Comparison of ENCODE assay signal across 8 mouse cellular contexts in genomic region chr11:120712771-120713568, GRCm38 (mm10). TPM values are rescaled to one million over a fixed set of nuclear protein-coding genes. Genes with fewer than 3 reads are reported as not detected.
DNase-seq lines count a peak whose midpoint lies in the region; ATAC-seq lines count a peak whose summit lies in the region.

No protein-coding gene starts in this region.

- under 1% methylated on average over 38 of the region's 38 CpGs for WGBS in forebrain, embryonic 16.5 days
- WGBS in hindbrain, embryonic 16.5 days: under 1% methylated on average over 34 of the region's 38 CpGs
- under 1% methylated on average over 38 of the region's 38 CpGs for WGBS in liver, embryonic 11.5 days

- peak; percentile 48 for DNase-seq in urinary bladder, adult 2 months (ENCODE audit: low spot score)
- no peak for DNase-seq in urinary bladder, postnatal 10 days (ENCODE audit: low spot score)
- peak; percentile 65 for DNase-seq in c-Kit-positive CD71-positive TER-119-positive erythroid progenitor cells, embryonic 14.5 days (ENCODE audit: low spot score)
- DNase-seq in liver, embryonic 11.5 days (ENCODE audit: low spot score): peak; percentile 78
- DNase-seq in natural killer cell, adult 2 months (ENCODE audit: low spot score in 2 of 2): peak; percentile 32 to 55
- peak; percentile 81 for DNase-seq in thymus, postnatal 0 days (ENCODE audit: low spot score)

- no peaks in the 10 kb centered on the region for H3K27me3 ChIP-seq in forebrain, embryonic 16.5 days (replicated peaks; ENCODE audit: control insufficient read depth, insufficient read depth, low read length)
- H3K27me3 ChIP-seq in hindbrain, embryonic 16.5 days (replicated peaks; ENCODE audit: control insufficient read depth, insufficient read depth, low read length): no peaks in the 10 kb centered on the region
- H3K27me3 ChIP-seq in liver, embryonic 11.5 days (replicated peaks; ENCODE audit: control insufficient read depth, insufficient read depth, low read length): no peaks in the 10 kb centered on the region

- H3K9ac ChIP-seq in forebrain, embryonic 16.5 days (replicated peaks; ENCODE audit: low read depth, low read length): peak overlapping the region; percentile 70
- peak overlapping the region; percentile 77 for H3K9ac ChIP-seq in hindbrain, embryonic 16.5 days (ENCODE audit: low read depth, low read length)
- H3K9ac ChIP-seq in liver, embryonic 11.5 days (ENCODE audit: low read depth, low read length): peak overlapping the region; percentile 84

- peak overlapping the region; percentile 78 for H3K4me3 ChIP-seq in forebrain, embryonic 16.5 days (replicated peaks; ENCODE audit: low read length)
- H3K4me3 ChIP-seq in hindbrain, embryonic 16.5 days (ENCODE audit: low read length): peak overlapping the region; percentile 68
- H3K4me3 ChIP-seq in liver, embryonic 11.5 days (ENCODE audit: low read depth, low read length): peak overlapping the region; percentile 82

- H3K9me3 ChIP-seq in forebrain, embryonic 16.5 days (ENCODE audit: control insufficient read depth, low read length): no peaks in the 10 kb centered on the region
- H3K9me3 ChIP-seq in hindbrain, embryonic 16.5 days (ENCODE audit: control insufficient read depth, low read length): no peaks in the 10 kb centered on the region
- no peaks in the 10 kb centered on the region for H3K9me3 ChIP-seq in liver, embryonic 11.5 days (ENCODE audit: control insufficient read depth, low read length)

- peak overlapping the region; percentile 74 for H3K27ac ChIP-seq in forebrain, embryonic 16.5 days (ENCODE audit: low read length)
- H3K27ac ChIP-seq in hindbrain, embryonic 16.5 days (ENCODE audit: low read depth, low read length): peak overlapping the region; percentile 83
- H3K27ac ChIP-seq in liver, embryonic 11.5 days (ENCODE audit: low read depth, low read length): peak overlapping the region; percentile 62

- ATAC-seq in forebrain, embryonic 16.5 days: no peak; the same call in 1 of the 2 replicates
- ATAC-seq in hindbrain, embryonic 16.5 days: peak; percentile 59
- peak; percentile 49 for ATAC-seq in liver, embryonic 11.5 days (replicated peaks; ENCODE audit: low FRiP score)

- peaks cover 7% of the 10 kb centered on the region for H3K36me3 ChIP-seq in forebrain, embryonic 16.5 days (ENCODE audit: control insufficient read depth, insufficient read depth)
- peaks cover 13% of the 10 kb centered on the region for H3K36me3 ChIP-seq in hindbrain, embryonic 16.5 days (ENCODE audit: control insufficient read depth, insufficient read depth, low read length)
- H3K36me3 ChIP-seq in liver, embryonic 11.5 days (ENCODE audit: control insufficient read depth, insufficient read depth, low read length): peaks cover 24% of the 10 kb centered on the region

- H3K4me2 ChIP-seq in forebrain, embryonic 16.5 days (ENCODE audit: low read length): peak overlapping the region; percentile 100
- peak overlapping the region; percentile 99 for H3K4me2 ChIP-seq in hindbrain, embryonic 16.5 days (ENCODE audit: low read length)
- H3K4me2 ChIP-seq in liver, embryonic 11.5 days: peak overlapping the region; percentile 99

- H3K4me1 ChIP-seq in forebrain, embryonic 16.5 days (replicated peaks; ENCODE audit: control insufficient read depth, insufficient read depth, low read length): peaks cover 20% of the 10 kb centered on the region
- H3K4me1 ChIP-seq in hindbrain, embryonic 16.5 days (ENCODE audit: control insufficient read depth, insufficient read depth, low read depth, low read length): peaks cover 19% of the 10 kb centered on the region
- H3K4me1 ChIP-seq in liver, embryonic 11.5 days (replicated peaks; ENCODE audit: control insufficient read depth, insufficient read depth, low read length): peaks cover 11% of the 10 kb centered on the region

RNA-seq across cellular contexts. Expression of gene Cenpx, which starts 0.6 kb away (rescaled TPM):
- 62.3 and 76.0 TPM in 2 replicates for polyA plus RNA-seq in urinary bladder, adult 2 months (2012; rRNA removed)
- 82.8 and 95.0 TPM in 2 replicates for polyA plus RNA-seq in forebrain, embryonic 16.5 days (2015; fragmentation: Nextera tagmentation; extraction: Ambion mirVana)
- 106 and 107 TPM in 2 replicates for polyA plus RNA-seq in hindbrain, embryonic 16.5 days (2015; fragmentation: Nextera tagmentation; extraction: Ambion mirVana)
- polyA plus RNA-seq in liver, embryonic 11.5 days (2014; fragmentation: Nextera tagmentation; extraction: Ambion mirVana): 178 and 192 TPM in 2 replicates
- 191 and 212 TPM in 2 replicates for polyA plus RNA-seq in thymus, postnatal 0 days (2015; fragmentation: Nextera tagmentation; extraction: Ambion mirVana)

RNA-seq across cellular contexts. Expression of gene Lrrc45, which starts 0.8 kb away (rescaled TPM):
- polyA plus RNA-seq in urinary bladder, adult 2 months (2012; rRNA removed): 54.6 and 66.6 TPM in 2 replicates
- 91.0 and 118 TPM in 2 replicates for polyA plus RNA-seq in forebrain, embryonic 16.5 days (2015; fragmentation: Nextera tagmentation; extraction: Ambion mirVana)
- 73.4 and 77.8 TPM in 2 replicates for polyA plus RNA-seq in hindbrain, embryonic 16.5 days (2015; fragmentation: Nextera tagmentation; extraction: Ambion mirVana)
- polyA plus RNA-seq in liver, embryonic 11.5 days (2014; fragmentation: Nextera tagmentation; extraction: Ambion mirVana): 34.2 and 38.3 TPM in 2 replicates
- polyA plus RNA-seq in thymus, postnatal 0 days (2015; fragmentation: Nextera tagmentation; extraction: Ambion mirVana): 32.6 and 33.5 TPM in 2 replicates

RNA-seq across cellular contexts. Expression of gene Rac3, which starts 8.3 kb away (rescaled TPM):
- polyA plus RNA-seq in urinary bladder, adult 2 months (2012; rRNA removed): 14.6 and 17.4 TPM in 2 replicates
- 251 and 347 TPM in 2 replicates for polyA plus RNA-seq in forebrain, embryonic 16.5 days (2015; fragmentation: Nextera tagmentation; extraction: Ambion mirVana)
- polyA plus RNA-seq in hindbrain, embryonic 16.5 days (2015; fragmentation: Nextera tagmentation; extraction: Ambion mirVana): 624 and 705 TPM in 2 replicates
- polyA plus RNA-seq in liver, embryonic 11.5 days (2014; fragmentation: Nextera tagmentation; extraction: Ambion mirVana): 1.2 and 1.8 TPM in 2 replicates
- polyA plus RNA-seq in thymus, postnatal 0 days (2015; fragmentation: Nextera tagmentation; extraction: Ambion mirVana): 16.6 and 17.4 TPM in 2 replicates

RNA-seq across cellular contexts. Expression of gene Dcxr, which starts 14.1 kb away (rescaled TPM):
- 58.1 and 60.6 TPM in 2 replicates for polyA plus RNA-seq in urinary bladder, adult 2 months (2012; rRNA removed)
- 7.6 TPM in 2 replicates for polyA plus RNA-seq in forebrain, embryonic 16.5 days (2015; fragmentation: Nextera tagmentation; extraction: Ambion mirVana)
- polyA plus RNA-seq in hindbrain, embryonic 16.5 days (2015; fragmentation: Nextera tagmentation; extraction: Ambion mirVana): 11.1 and 12.7 TPM in 2 replicates
- polyA plus RNA-seq in liver, embryonic 11.5 days (2014; fragmentation: Nextera tagmentation; extraction: Ambion mirVana): 12.9 and 13.2 TPM in 2 replicates
- 78.7 and 80.4 TPM in 2 replicates for polyA plus RNA-seq in thymus, postnatal 0 days (2015; fragmentation: Nextera tagmentation; extraction: Ambion mirVana)

RNA-seq across cellular contexts. Expression of gene Cbr2, which starts 18.9 kb away (rescaled TPM):
- polyA plus RNA-seq in urinary bladder, adult 2 months (2012; rRNA removed): 349 and 361 TPM in 2 replicates
- polyA plus RNA-seq in forebrain, embryonic 16.5 days (2015; fragmentation: Nextera tagmentation; extraction: Ambion mirVana): 0.92 and 4.8 TPM in 2 replicates
- 1.3 and 2.0 TPM in 2 replicates for polyA plus RNA-seq in hindbrain, embryonic 16.5 days (2015; fragmentation: Nextera tagmentation; extraction: Ambion mirVana)
- 0.22 and 0.32 TPM in 2 replicates for polyA plus RNA-seq in liver, embryonic 11.5 days (2014; fragmentation: Nextera tagmentation; extraction: Ambion mirVana)
- polyA plus RNA-seq in thymus, postnatal 0 days (2015; fragmentation: Nextera tagmentation; extraction: Ambion mirVana): 179 and 229 TPM in 2 replicates

Comparison
In these comparisons a context has a peak if more than half of its experiments do, and no peak if none do; other contexts are left out.
1. RNA of gene Rac3, which starts 8.3 kb away (polyA plus RNA-seq): 624 to 705 TPM in hindbrain, embryonic 16.5 days and 251 to 347 TPM in forebrain, embryonic 16.5 days; 14.6 to 17.4 TPM in urinary bladder, adult 2 months, 16.6 to 17.4 TPM in thymus, postnatal 0 days and 1.2 to 1.8 TPM in liver, embryonic 11.5 days; every median in the first group is over 10 times any median in the second.
2. Peak in every context shown above with its lines, with median percentiles within 50 percentile points of each other: H3K27ac ChIP-seq, H3K4me2 ChIP-seq, H3K4me3 ChIP-seq and H3K9ac ChIP-seq.